Mouse (Mus musculus) ES-Bruce4 (cell line): ENCODE measurements around the gene Krtap28-13. TPM values are rescaled to one million over a fixed set of nuclear protein-coding genes. Genes with fewer than 3 reads are reported as not detected.
A peak's percentile ranks its signal among the peaks of the same experiment; 100 is the strongest.

ENCODE experiments used
- H3K27ac ChIP-seq: 2 replicates; pipeline ENCODE4 v1.5.1; 2012; ENCODE audit warnings: low read length, inconsistent platforms; ENCODE audit not compliant: insufficient read depth
- H3K27me3 ChIP-seq: 2 replicates; pipeline ENCODE4 v1.6.1; 2012; ENCODE audit warnings: mild to moderate bottlenecking, low read length, inconsistent platforms; ENCODE audit not compliant: control insufficient read depth, poor library complexity, insufficient read depth, severe bottlenecking
- H3K36me3 ChIP-seq: 2 replicates; pipeline ENCODE4 v1.6.1; 2012; ENCODE audit warnings: inconsistent platforms, mild to moderate bottlenecking, low read length, moderate library complexity; ENCODE audit not compliant: control insufficient read depth, poor library complexity, insufficient read depth, severe bottlenecking
- H3K4me1 ChIP-seq: one replicate; pipeline ENCODE4 v1.8.1; 2011; ENCODE audit warnings: low read length; ENCODE audit not compliant: control insufficient read depth, insufficient read depth
- H3K4me3 ChIP-seq: 2 replicates; pipeline ENCODE4 v1.5.1; 2011; ENCODE audit warnings: low read depth, mild to moderate bottlenecking, low read length
- H3K9ac ChIP-seq: 2 replicates; pipeline ENCODE4 v1.6.1; 2012; ENCODE audit warnings: low read depth, mild to moderate bottlenecking, inconsistent platforms; ENCODE audit not compliant: poor library complexity, severe bottlenecking
- H3K9me3 ChIP-seq: replicated peaks from 2 replicates; pipeline ENCODE4 v1.6.1; 2012; ENCODE audit warnings: mild to moderate bottlenecking, low read length, inconsistent platforms; ENCODE audit not compliant: control insufficient read depth, poor library complexity, insufficient read depth, severe bottlenecking
- CTCF ChIP-seq: IDR thresholded peaks from one replicate; pipeline ENCODE4 v1.8.1; 2011; ENCODE audit warnings: low read depth, low read length
- EP300 ChIP-seq: IDR thresholded peaks from 2 replicates; pipeline ENCODE4 v1.6.1; 2011; ENCODE audit warnings: low read depth, low read length; ENCODE audit not compliant: insufficient read depth
- POLR2A ChIP-seq: IDR thresholded peaks from one replicate; pipeline ENCODE4 v1.8.1; 2011; ENCODE audit warnings: low read length; ENCODE audit not compliant: insufficient read depth
- polyA plus RNA-seq: library from polyadenylated mRNA; stranded (reverse); fragments of >200 nt; gene quantifications from 2 replicates; pipeline ENCODE4 v1.2.4, GENCODE M21; 2011; ENCODE audit warnings: low read depth; ENCODE audit not compliant: missing spikeins, insufficient read depth, insufficient read length

Gene Krtap28-13
- polyA plus RNA-seq, 1 experiment, result not detected

DNA sequence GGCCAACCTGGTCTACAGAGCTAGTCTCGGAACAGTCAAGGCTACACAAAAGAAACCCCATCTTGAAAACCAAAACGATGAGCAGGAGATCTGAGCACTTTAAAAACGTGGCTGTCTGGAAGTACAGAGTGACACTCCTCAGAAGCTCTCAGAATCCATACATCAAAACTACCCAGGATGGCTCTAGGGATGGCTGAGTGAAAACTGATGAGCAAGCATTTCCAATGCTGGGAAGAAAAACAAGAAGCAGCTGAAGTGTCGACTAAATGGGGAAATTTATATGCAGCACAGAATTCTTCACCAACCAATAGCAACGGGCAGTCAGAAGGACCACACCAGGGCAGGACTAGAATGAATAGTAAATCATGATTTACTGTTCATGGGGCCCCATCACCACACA is 26.2 kb upstream of the Krtap28-13 start:
- Histone ChIP-seq H3K27ac (no peak overlapping the region), H3K4me3 (no peak overlapping the region), H3K9ac (no peak overlapping the region), H3K4me1 (no peaks in the 10 kb centered on the region), H3K9me3 (no peaks in the 10 kb centered on the region), H3K27me3 (no peaks in the 10 kb centered on the region), H3K36me3 (no peaks in the 10 kb centered on the region)
- no peak for TF ChIP-seq EP300
- no peak for TF ChIP-seq POLR2A
- no peak for TF ChIP-seq CTCF

DNA sequence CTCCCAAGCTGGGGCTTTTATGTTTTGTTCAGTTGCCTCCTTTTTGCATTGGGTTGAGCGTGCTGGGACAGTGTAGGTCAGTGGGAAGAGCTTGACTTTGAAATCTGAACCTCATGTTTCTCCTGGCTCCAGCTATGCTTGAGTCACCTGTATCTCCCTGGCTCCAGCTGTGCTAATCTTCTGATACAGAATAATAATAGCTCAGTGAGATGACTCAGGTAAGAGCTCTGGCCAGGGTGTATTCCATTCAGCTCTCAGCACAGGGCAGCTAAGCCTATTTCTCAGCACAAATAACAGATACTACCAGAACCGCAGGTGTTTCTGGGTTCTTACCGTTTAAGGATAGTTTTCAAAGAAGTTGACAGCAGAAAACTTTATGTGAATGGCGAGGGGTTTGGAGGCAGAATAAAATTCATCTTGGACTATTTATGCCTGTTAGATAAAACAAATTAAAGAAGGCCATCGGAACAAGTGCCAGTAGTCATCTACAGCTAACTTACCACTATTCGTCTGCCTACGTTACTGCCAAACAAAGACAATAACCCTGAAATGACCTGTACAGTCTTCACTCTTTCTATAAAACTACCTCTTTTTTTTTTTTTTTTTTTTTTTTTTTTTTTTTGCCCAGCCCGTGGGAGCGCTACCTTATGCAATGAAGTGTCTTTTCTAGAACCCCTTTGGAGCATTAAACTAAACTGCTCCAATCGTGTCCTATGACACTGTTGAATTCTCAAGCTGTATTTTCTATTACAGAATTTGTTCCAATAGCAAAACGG is 23.6 kb upstream of the Krtap28-13 start:
- no peak overlapping the region for H3K4me3 ChIP-seq
- H3K9me3 ChIP-seq, result no peaks in the 10 kb centered on the region
- H3K27ac ChIP-seq, result no peak overlapping the region
- H3K36me3 ChIP-seq, result no peaks in the 10 kb centered on the region
- H3K4me1 ChIP-seq, result no peaks in the 10 kb centered on the region
- H3K27me3 ChIP-seq, result no peaks in the 10 kb centered on the region
- TF ChIP-seq POLR2A (no peak), CTCF (no peak), EP300 (no peak)
- 0 out of 2 replicates have a peak overlapping the region, but pooled peaks have one; percentile 14 for H3K9ac ChIP-seq

DNA sequence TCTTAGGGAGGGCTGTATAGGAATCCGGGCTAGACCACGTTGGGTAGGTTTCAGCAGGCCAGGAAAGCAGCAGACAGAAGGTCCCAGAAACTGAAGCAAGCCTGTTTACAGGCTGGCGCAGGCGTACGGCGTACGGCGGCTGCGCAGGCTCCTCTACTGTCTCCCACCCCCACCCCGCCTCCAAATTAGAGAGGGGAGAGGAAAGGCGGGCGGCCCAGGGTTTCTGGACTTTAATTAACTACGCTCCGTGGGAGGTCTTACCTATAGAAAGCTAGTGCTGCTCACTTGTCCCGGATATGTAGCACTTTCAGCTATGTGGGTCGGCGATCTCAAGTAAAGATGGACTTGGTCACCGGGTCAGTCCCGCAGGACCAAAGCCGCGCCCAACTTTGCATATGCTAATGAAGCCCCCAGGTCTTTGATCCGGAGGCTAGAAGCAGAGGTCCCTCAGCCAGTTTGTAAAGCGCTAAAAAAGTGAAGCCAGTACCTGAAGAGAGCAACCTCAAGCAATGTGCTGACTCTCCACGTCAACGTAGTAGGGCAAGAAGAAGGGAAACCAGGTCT is 22.5 kb upstream of the Krtap28-13 start, which contains the start of gene Slc19a3:
TSS of gene Slc19a3 (minus strand) at position 340 of the 564 bp plus-strand sequence.
- no peaks in the 10 kb centered on the region for H3K36me3 ChIP-seq
- TF ChIP-seq CTCF (no peak), EP300 (no peak), POLR2A (no peak)
- H3K9me3 ChIP-seq, result no peaks in the 10 kb centered on the region
- H3K27ac ChIP-seq, result peak within 1 kb of the TSS; percentile 45
- peak within 1 kb of the TSS; percentile 62 for H3K4me3 ChIP-seq
- H3K4me1 ChIP-seq, result no peaks in the 10 kb centered on the region
- peak within 1 kb of the TSS; percentile 14; the same call in 1 of the 2 replicates for H3K9ac ChIP-seq
- no peaks in the 10 kb centered on the region for H3K27me3 ChIP-seq

DNA sequence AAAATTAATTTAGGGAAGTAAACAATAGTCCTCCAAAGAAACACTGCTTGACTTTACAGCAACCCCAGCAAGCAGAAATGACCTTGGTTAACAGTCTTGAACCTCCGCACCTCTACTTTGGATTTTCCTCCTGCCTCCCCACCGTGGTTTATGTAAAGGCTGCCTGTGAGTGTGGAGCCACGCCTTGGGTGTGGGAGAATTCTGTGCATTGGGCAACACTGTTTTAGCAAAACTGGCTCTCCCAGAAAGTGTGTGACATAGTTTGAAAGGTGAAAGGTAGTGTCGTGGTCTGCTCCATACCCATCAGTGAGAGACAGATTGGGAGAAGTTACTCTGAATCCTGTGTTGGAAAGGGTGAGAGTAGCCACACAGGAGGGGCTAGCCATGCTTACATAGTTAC is 21.6 kb upstream of the Krtap28-13 start:
- Histone ChIP-seq H3K27me3 (no peaks in the 10 kb centered on the region), H3K4me1 (no peaks in the 10 kb centered on the region), H3K4me3 (no peak overlapping the region), H3K27ac (no peak overlapping the region), H3K36me3 (no peaks in the 10 kb centered on the region), H3K9ac (no peak overlapping the region), H3K9me3 (no peaks in the 10 kb centered on the region)
- TF ChIP-seq CTCF (no peak), POLR2A (no peak), EP300 (no peak)

DNA sequence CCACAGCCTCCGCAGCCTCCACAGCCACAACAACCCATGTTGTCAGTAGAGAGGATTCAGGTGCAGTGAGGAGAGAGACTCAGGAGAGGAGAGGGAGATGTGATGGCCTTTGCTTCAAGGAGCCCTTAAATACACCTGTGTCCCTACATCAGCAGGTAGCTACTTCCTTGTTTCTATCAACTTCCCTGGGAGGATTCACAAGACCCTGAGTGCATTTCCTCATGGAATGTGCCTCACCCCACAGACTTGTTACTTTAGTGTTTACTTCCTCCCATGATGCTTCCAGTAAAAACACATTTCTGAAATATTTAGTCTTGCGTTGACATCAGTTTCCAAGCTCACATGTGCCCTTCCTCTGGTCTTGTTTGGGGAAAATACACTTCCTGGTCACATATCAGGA is 18.4 kb upstream of the Krtap28-13 start, which contains the start of gene Krtap28-10:
TSS of gene Krtap28-10 (minus strand) at position 101 of the 400 bp plus-strand sequence.
- Histone ChIP-seq H3K27ac (no peak within 1 kb of the TSS), H3K4me3 (no peak within 1 kb of the TSS), H3K4me1 (no peaks in the 10 kb centered on the region), H3K9ac (no peak within 1 kb of the TSS), H3K36me3 (no peaks in the 10 kb centered on the region), H3K9me3 (no peaks in the 10 kb centered on the region), H3K27me3 (no peaks in the 10 kb centered on the region)
- TF ChIP-seq POLR2A (no peak), EP300 (no peak), CTCF (no peak)
